Mouse (Mus musculus): ENCODE data around the gene Zfp865. TPM values are rescaled to one million over a fixed set of nuclear protein-coding genes. Genes with fewer than 3 reads are reported as not detected.
A peak's percentile ranks its signal among the peaks of the same experiment; 100 is the strongest.

Zfp865 gene
- polyA plus RNA-seq (2016; fragmentation: Nextera tagmentation; extraction: Ambion mirVana) = 5.2 and 5.5 TPM in 2 replicates

GRCm38 (mm10) chr7:5020000-5020681, at the start of gene Zfp865, which contains the start of gene Ccdc106:
Gene Zfp865 (plus strand): TSS chr7:5020376.
Gene Ccdc106 (plus strand): TSS chr7:5020553.
- Histone ChIP-seq H3K27ac (replicated peaks) (peak within 1 kb of the TSS; percentile 96), H3K36me3 (peaks cover 51% of the 10 kb centered on the region), H3K4me3 (peak within 1 kb of the TSS; percentile 93), H3K27me3 (ENCODE audit: low read depth, poor library complexity, severe bottlenecking) (no peaks in the 10 kb centered on the region), H3K9me3 (replicated peaks) (no peaks in the 10 kb centered on the region), H3K4me1 (peaks cover 31% of the 10 kb centered on the region)
- WGBS = under 1% methylated on average over 49 of the region's 49 CpGs
- DNase-seq (ENCODE audit: low spot score) = peak; percentile 100

GRCm38 (mm10) chr7:4971068-4971467, 49.1 kb upstream of the Zfp865 start, which contains the start of gene Sbk3:
Gene Sbk3 (minus strand): TSS chr7:4971168.
- Histone ChIP-seq H3K9me3 (replicated peaks) (no peaks in the 10 kb centered on the region), H3K4me3 (no peak within 1 kb of the TSS), H3K36me3 (no peaks in the 10 kb centered on the region), H3K4me1 (peaks cover 11% of the 10 kb centered on the region), H3K27ac (replicated peaks) (0 out of 2 replicates have a peak within 1 kb of the TSS, but pooled peaks have one; percentile 6), H3K27me3 (ENCODE audit: low read depth, poor library complexity, severe bottlenecking) (no peaks in the 10 kb centered on the region)
- WGBS = 41% methylated on average over 6 of the region's 6 CpGs
- DNase-seq (ENCODE audit: low spot score) = no peak

GRCm38 (mm10) chr7:4971710-4972109, 48.5 kb upstream of the Zfp865 start:
- Histone ChIP-seq H3K36me3 (no peaks in the 10 kb centered on the region), H3K4me3 (no peak overlapping the region), H3K9me3 (replicated peaks) (no peaks in the 10 kb centered on the region), H3K27me3 (ENCODE audit: low read depth, poor library complexity, severe bottlenecking) (no peaks in the 10 kb centered on the region), H3K4me1 (peaks cover 11% of the 10 kb centered on the region), H3K27ac (replicated peaks) (0 out of 2 replicates have a peak overlapping the region, but pooled peaks have one; percentile 6)
- no peak for DNase-seq (ENCODE audit: low spot score)
- 30% methylated on average over 7 of the region's 7 CpGs for WGBS

- no peak for DNase-seq (ENCODE audit: low spot score)
- Histone ChIP-seq H3K36me3 (no peaks in the 10 kb centered on the region), H3K9me3 (replicated peaks) (no peaks in the 10 kb centered on the region), H3K27ac (replicated peaks) (no peak overlapping the region), H3K4me3 (no peak overlapping the region), H3K27me3 (ENCODE audit: low read depth, poor library complexity, severe bottlenecking) (no peaks in the 10 kb centered on the region), H3K4me1 (peaks cover 11% of the 10 kb centered on the region)
- WGBS = 81% methylated on average over 18 of the region's 18 CpGs
Measured at GRCm38 (mm10) chr7:4972321-4973047, 47.7 kb upstream of the Zfp865 start.

- Histone ChIP-seq H3K4me1 (peaks cover 10% of the 10 kb centered on the region), H3K9me3 (replicated peaks) (no peaks in the 10 kb centered on the region), H3K27me3 (ENCODE audit: low read depth, poor library complexity, severe bottlenecking) (no peaks in the 10 kb centered on the region), H3K4me3 (no peak overlapping the region), H3K27ac (replicated peaks) (no peak overlapping the region), H3K36me3 (no peaks in the 10 kb centered on the region)
- no peak for DNase-seq (ENCODE audit: low spot score)
- WGBS = 68% methylated on average over 4 of the region's 4 CpGs
Measured at GRCm38 (mm10) chr7:4975455-4975854, 44.7 kb upstream of the Zfp865 start.

- no peak overlapping the region for H3K4me3 ChIP-seq
Measured at GRCm38 (mm10) chr7:4976832-4977231, 43.3 kb upstream of the Zfp865 start.

GRCm38 (mm10) chr7:4988250-4988649, 31.9 kb upstream of the Zfp865 start:
- 75% methylated on average over 2 of the region's 2 CpGs for WGBS
- peaks cover 12% of the 10 kb centered on the region for H3K27me3 ChIP-seq (ENCODE audit: low read depth, poor library complexity, severe bottlenecking)
- DNase-seq (ENCODE audit: low spot score) = no peak
- H3K9me3 ChIP-seq (replicated peaks) = peaks cover 17% of the 10 kb centered on the region
- peaks cover 27% of the 10 kb centered on the region for H3K36me3 ChIP-seq
- no peak overlapping the region for H3K4me3 ChIP-seq
- peaks cover 7% of the 10 kb centered on the region for H3K4me1 ChIP-seq
- H3K27ac ChIP-seq (replicated peaks) = no peak overlapping the region

More at GRCm38 (mm10) chr7:4976832-4977231, 43.3 kb upstream of the Zfp865 start:
- no peaks in the 10 kb centered on the region for H3K4me1 ChIP-seq
- H3K36me3 ChIP-seq = no peaks in the 10 kb centered on the region
- no peak overlapping the region for H3K27ac ChIP-seq (replicated peaks)
- no peak for DNase-seq (ENCODE audit: low spot score)
- H3K27me3 ChIP-seq (ENCODE audit: low read depth, poor library complexity, severe bottlenecking) = no peaks in the 10 kb centered on the region
- WGBS = 86% methylated on average over 7 of the region's 7 CpGs
- H3K9me3 ChIP-seq (replicated peaks) = no peaks in the 10 kb centered on the region

- Histone ChIP-seq H3K4me3 (peak overlapping the region; percentile 78), H3K9me3 (replicated peaks) (peaks cover 34% of the 10 kb centered on the region), H3K36me3 (peaks cover 42% of the 10 kb centered on the region), H3K27me3 (ENCODE audit: low read depth, poor library complexity, severe bottlenecking) (peaks cover 33% of the 10 kb centered on the region), H3K4me1 (peaks cover 42% of the 10 kb centered on the region), H3K27ac (replicated peaks) (no peak overlapping the region; the same call in 1 of the 2 replicates)
- DNase-seq (ENCODE audit: low spot score) = no peak
- WGBS = 25% methylated on average over 55 of the region's 55 CpGs
Measured at GRCm38 (mm10) chr7:4993347-4993998, 26.7 kb upstream of the Zfp865 start.

- H3K27me3 ChIP-seq (ENCODE audit: low read depth, poor library complexity, severe bottlenecking) = peaks cover 33% of the 10 kb centered on the region
- H3K4me3 ChIP-seq = peak overlapping the region; percentile 78
- peaks cover 42% of the 10 kb centered on the region for H3K36me3 ChIP-seq
- 48% methylated on average over 59 of the region's 59 CpGs for WGBS
- DNase-seq (ENCODE audit: low spot score) = peak; percentile 40
- peaks cover 42% of the 10 kb centered on the region for H3K4me1 ChIP-seq
- no peak overlapping the region; the same call in 1 of the 2 replicates for H3K27ac ChIP-seq (replicated peaks)
- H3K9me3 ChIP-seq (replicated peaks) = peaks cover 34% of the 10 kb centered on the region
Measured at GRCm38 (mm10) chr7:4993999-4994788, 26.0 kb upstream of the Zfp865 start.

- peaks cover 42% of the 10 kb centered on the region for H3K4me1 ChIP-seq
- H3K36me3 ChIP-seq = peaks cover 42% of the 10 kb centered on the region
- no peak for DNase-seq (ENCODE audit: low spot score)
- WGBS = 7% methylated on average over 19 of the region's 19 CpGs
- peak overlapping the region; percentile 78 for H3K4me3 ChIP-seq
- peaks cover 33% of the 10 kb centered on the region for H3K27me3 ChIP-seq (ENCODE audit: low read depth, poor library complexity, severe bottlenecking)
- H3K27ac ChIP-seq (replicated peaks) = peak overlapping the region; percentile 90
- peaks cover 34% of the 10 kb centered on the region for H3K9me3 ChIP-seq (replicated peaks)
Measured at GRCm38 (mm10) chr7:4995268-4996002, 24.7 kb upstream of the Zfp865 start.

- H3K36me3 ChIP-seq = peaks cover 35% of the 10 kb centered on the region
- H3K27me3 ChIP-seq (ENCODE audit: low read depth, poor library complexity, severe bottlenecking) = peaks cover 33% of the 10 kb centered on the region
- H3K9me3 ChIP-seq (replicated peaks) = peaks cover 26% of the 10 kb centered on the region
- H3K4me3 ChIP-seq = peak within 1 kb of the TSS; percentile 78
- H3K27ac ChIP-seq (replicated peaks) = peak within 1 kb of the TSS; percentile 90
- peak; percentile 94 for DNase-seq (ENCODE audit: low spot score)
- H3K4me1 ChIP-seq = peaks cover 42% of the 10 kb centered on the region
- 7% methylated on average over 20 of the region's 26 CpGs for WGBS
Measured at GRCm38 (mm10) chr7:4996003-4996895, 23.9 kb upstream of the Zfp865 start, which contains the start of gene Zfp579. Gene Zfp579 (minus strand): TSS chr7:4996158.
